Mouse (Mus musculus) C2C12 (cell line): ENCODE results near the gene Acp4.

Experiments
- CEBPB ChIP-seq: IDR thresholded peaks from one replicate; pipeline ENCODE4 v1.6.1; 2011; ENCODE audit warnings: low read depth, mild to moderate bottlenecking, control low read depth, moderate library complexity
- CTCF ChIP-seq: IDR thresholded peaks from one replicate; pipeline ENCODE4 v1.5.1; 2011; ENCODE audit not compliant: control insufficient read depth, insufficient read depth, insufficient read length
- FOSL1 ChIP-seq: IDR thresholded peaks from one replicate; pipeline ENCODE4 v1.8.0; 2011; ENCODE audit warnings: mild to moderate bottlenecking, low read length; ENCODE audit not compliant: poor library complexity, insufficient read depth, severe bottlenecking
- MAX ChIP-seq: IDR thresholded peaks from one replicate; pipeline ENCODE4 v1.6.1; 2011; ENCODE audit warnings: mild to moderate bottlenecking, control low read depth
- MYOD1 ChIP-seq: IDR thresholded peaks from one replicate; pipeline ENCODE4 v1.6.1; 2011; ENCODE audit warnings: low read depth; ENCODE audit not compliant: control insufficient read depth, insufficient read length
- MYOG ChIP-seq: IDR thresholded peaks from one replicate; pipeline ENCODE4 v1.6.1; 2011; ENCODE audit not compliant: control insufficient read depth, insufficient read length; ENCODE audit errors: extremely low read depth
- USF1 ChIP-seq: IDR thresholded peaks from one replicate; pipeline ENCODE4 v1.6.1; 2011; ENCODE audit warnings: low read depth, mild to moderate bottlenecking, control low read depth, moderate library complexity

DNA sequence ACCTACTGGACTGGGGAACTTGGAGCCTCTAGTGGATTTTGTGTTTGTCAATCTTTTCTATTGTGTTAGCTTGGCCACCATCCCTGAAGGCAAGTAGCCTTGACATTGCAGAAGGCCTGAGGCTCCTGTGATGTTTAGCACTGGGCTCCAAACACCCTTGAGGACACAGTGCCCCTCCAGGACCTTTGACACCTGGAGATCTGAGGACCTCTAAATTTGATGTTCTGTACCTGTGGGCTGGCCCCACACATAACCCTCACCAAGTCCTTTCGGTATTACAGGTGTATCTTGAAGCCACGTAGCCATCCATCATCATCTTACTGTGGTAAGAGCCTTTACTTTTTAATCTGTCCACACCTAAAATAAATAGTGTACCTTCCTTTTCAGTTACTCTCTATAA lies 9.2 kb downstream of the Acp4 start:
- no peak for TF ChIP-seq CTCF
- TF ChIP-seq MAX: no peak
- TF ChIP-seq USF1: no peak
- no peak for TF ChIP-seq FOSL1
- no peak for TF ChIP-seq CEBPB
- no peak for TF ChIP-seq MYOG
- TF ChIP-seq MYOD1: no peak
